Mouse (Mus musculus) bone marrow, adult 2 months (tissue): ENCODE data around the gene Urb1.

Source experiments
- CTCF ChIP-seq: fragments of 200-500 bp; IDR thresholded peaks from 2 replicates; pipeline ENCODE4 v1.5.1; 2011; ENCODE audit warnings: low read length, control low read depth; ENCODE audit not compliant: control insufficient read depth, insufficient read depth
- POLR2A ChIP-seq: fragments of 200-500 bp; IDR thresholded peaks from 2 replicates; pipeline ENCODE4 v1.6.1; 2011; ENCODE audit warnings: low read depth, mild to moderate bottlenecking, control low read depth, low read length, borderline replicate concordance; ENCODE audit not compliant: control insufficient read depth

GRCm38 (mm10) chr16:90703646-90704045 is 106.6 kb downstream of the Urb1 start:
- TF ChIP-seq CTCF (no peak), POLR2A (no peak)
